Mouse (Mus musculus) adrenal gland, adult 18-20 months (tissue): ENCODE measurements around the gene Neurl1b. TPM values are rescaled to one million over a fixed set of nuclear protein-coding genes. Genes with fewer than 3 reads are reported as not detected.
A peak's percentile ranks its signal among the peaks of the same experiment; 100 is the strongest.

ENCODE experiments used
- DNase-seq, 2 experiments: peaks; one replicate each; pipeline ENCODE4 v3.0.0; 2021 to 2022; ENCODE audit warnings: low spot score in 2 of 2
- total RNA-seq, 2 experiments: library from RNA; stranded (reverse); gene quantifications; 1 replicate in 1 of 2; 2 replicates in 1 of 2; pipeline ENCODE4 v1.2.3; 2021

Neurl1b gene
- total RNA-seq, 2 experiments from 2014 or later, result 23.2 to 35.2 TPM

- no peak for DNase-seq
These were observed 17.9 kb upstream of the Neurl1b start for GRCm38 (mm10) chr17:26396765-26397164.

- no peak for DNase-seq
These were observed 17.3 kb upstream of the Neurl1b start for GRCm38 (mm10) chr17:26397339-26397738.

GRCm38 (mm10) chr17:26405340-26406100 is 9.1 kb upstream of the Neurl1b start:
- DNase-seq, result no peak

GRCm38 (mm10) chr17:26412967-26413366 is 1.7 kb upstream of the Neurl1b start:
- no peak for DNase-seq

DNA sequence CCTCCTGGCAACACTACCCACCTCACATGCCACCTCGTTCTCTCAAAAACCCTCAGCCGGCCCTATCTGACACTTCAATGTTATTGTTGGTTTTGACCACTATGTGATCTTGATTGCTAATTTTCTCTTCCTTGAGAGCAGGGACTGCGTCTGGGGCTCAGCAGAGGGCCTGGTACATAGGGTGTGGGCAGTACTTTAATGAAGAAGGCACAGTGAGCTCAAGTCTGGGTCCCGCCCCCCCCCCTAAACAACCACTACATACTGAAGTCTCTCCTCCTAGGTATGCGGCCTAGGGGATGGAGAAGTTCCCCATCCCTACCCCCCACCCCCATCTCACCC is 476 bp upstream of the Neurl1b start:
- DNase-seq, result no peak

GRCm38 (mm10) chr17:26415355-26415865 is 781 bp downstream of the Neurl1b start:
- no peak for DNase-seq

- no peak for DNase-seq
These were observed 1.5 kb downstream of the Neurl1b start for GRCm38 (mm10) chr17:26416141-26416540.

DNA sequence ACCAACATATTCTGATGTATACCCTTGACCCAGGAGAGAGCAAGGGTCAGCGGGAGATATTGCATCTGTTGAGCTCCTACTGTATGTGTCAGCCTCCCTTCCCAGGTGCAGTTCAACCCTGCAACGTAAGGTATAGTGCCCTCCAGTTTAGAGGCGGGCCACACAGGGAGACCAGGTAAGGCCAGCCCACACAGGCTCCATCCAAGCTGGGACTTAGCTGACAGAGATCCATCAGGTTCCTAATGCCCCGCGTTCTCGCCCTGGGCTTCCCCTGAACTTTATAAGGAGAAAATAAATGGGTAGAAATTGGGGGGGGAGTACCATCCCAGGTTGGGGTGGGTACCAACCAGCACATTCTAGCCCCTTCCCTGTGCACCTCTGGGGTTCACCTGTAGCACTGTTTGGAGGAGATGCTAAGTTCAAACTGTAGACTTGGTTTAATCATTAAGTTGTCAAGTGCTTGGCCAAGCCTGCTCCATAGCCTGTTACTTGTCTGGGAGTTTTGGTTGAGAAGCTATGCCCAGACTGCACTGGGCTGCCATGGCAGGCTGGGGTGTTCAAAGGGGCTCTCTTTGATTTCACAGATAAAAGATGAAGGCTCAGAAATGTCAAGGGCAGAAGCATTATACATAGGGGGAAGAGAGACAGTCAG is 3.3 kb downstream of the Neurl1b start:
- DNase-seq, result no peak

- no peak for DNase-seq
These were observed 6.0 kb downstream of the Neurl1b start for GRCm38 (mm10) chr17:26420491-26421247.

DNA sequence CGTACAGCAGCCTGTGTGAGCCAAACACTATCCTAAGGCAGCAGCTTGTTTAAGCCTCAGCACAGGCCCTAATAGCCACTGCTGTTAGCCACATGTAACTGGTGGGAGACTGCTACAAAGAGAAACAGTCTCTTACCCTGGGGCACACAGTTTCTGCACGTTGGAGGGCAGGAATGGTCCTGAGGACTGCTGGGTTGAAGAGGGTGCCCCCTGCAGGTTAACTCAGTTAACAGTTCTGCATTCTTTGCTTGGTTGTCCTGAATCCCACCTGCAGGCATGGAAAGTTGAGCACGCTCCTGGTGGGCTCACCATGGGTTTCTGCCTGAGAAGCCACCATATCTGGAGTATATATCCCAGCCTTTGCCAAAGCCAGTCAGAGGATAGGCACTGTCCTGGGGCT is 6.9 kb downstream of the Neurl1b start:
- no peak for DNase-seq

GRCm38 (mm10) chr17:26422390-26422789 is 7.8 kb downstream of the Neurl1b start:
- DNase-seq, result peak in 1 of 2 experiments; percentile 52

- DNase-seq, result no peak
These were observed 9.5 kb downstream of the Neurl1b start for GRCm38 (mm10) chr17:26423967-26424641.

DNA sequence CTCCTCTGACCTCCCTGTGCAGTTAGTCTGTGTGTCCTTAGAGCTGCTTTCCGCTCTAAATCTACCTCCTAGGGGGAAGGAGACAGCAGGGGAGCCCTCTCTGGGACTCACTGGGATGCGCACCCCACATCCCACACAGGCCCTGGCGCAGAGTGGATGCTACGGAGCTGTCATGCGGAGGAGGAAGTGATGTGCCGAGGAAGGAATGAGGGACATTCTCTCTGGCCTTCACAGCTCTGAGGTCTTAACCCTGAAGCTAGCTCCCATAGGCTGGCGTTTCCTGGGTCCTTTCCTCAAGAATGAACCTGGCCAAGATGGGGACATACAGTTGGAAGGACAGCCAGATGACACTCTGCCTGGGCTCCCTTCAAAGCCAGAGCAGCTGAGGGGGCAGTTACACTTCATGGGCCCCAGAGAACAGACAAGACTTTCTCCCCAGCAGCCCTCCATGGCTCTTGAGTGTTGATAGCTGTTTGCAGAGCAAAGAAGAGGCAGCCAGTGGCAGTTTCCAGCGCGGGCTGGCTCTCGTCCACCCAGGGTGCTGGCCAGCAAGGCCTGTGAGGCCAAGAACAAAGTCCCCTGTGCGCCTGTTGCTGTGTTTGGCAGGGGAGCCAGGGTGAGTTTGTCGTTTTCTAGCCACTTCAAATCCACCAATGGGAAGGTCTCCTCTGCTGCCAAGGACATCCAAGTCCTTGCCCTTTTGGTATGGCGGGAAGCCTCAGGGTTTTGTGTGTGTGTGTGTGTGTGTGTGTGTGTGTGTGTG is 10.5 kb downstream of the Neurl1b start:
- peak in 1 of 2 experiments; percentile 61 for DNase-seq

GRCm38 (mm10) chr17:26433295-26433694 is 18.7 kb downstream of the Neurl1b start:
- no peak for DNase-seq

- DNase-seq, result no peak
These were observed 22.6 kb downstream of the Neurl1b start for GRCm38 (mm10) chr17:26437089-26437815.

- no peak for DNase-seq
These were observed 24.4 kb downstream of the Neurl1b start for GRCm38 (mm10) chr17:26439001-26439400.

DNA sequence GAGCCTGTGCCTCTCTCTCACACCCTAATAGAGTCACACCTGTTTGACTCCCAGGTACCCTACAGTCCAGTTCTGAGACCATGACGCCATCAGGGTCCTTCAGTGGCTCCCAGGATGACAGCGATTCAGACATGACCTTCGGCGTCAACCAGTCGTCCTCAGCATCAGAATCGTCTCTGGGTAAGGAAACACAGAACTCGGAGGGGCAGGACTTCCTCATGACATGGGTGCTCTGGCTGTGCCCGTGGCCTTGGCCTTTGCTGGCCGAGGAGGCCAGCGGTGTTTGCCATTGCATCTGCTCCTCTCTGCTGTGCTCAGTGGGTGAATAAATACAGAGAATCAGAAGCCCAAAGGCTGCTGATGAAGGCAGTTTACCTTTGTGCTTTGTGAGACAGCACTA is 26.4 kb downstream of the Neurl1b start:
- no peak for DNase-seq

GRCm38 (mm10) chr17:26442197-26442596 is 27.6 kb downstream of the Neurl1b start:
- DNase-seq, result no peak

GRCm38 (mm10) chr17:26443865-26444264 is 29.2 kb downstream of the Neurl1b start:
- no peak for DNase-seq

GRCm38 (mm10) chr17:26449472-26449871 is 34.8 kb downstream of the Neurl1b start:
- no peak for DNase-seq
